Mouse (Mus musculus): ENCODE measurements around the gene Fos. TPM values are rescaled to one million over a fixed set of nuclear protein-coding genes. Genes with fewer than 3 reads are reported as not detected.

The Fos gene
- polyA plus RNA-seq, 1 experiment from 2014 or later, result 3.8 TPM

DNA sequence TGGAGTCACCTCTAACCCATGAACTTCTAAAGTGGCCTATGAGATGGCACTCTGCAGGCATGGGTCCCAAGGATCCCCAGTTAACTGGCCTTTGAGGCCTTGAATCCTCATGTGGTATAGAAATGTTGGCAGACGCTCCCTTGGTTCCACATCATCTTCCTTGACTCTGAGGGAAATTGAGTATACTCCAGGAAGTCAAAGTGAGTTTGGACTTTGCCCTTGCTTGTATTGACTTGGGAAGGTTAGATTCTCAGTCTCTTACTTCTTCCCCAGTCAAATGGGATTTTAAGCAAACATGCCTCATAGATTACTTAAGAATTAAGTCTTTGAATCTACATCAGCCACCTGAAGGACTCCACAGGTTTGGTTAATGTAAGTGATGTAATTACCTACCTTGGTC lies 24.2 kb upstream of the Fos start:
- DNase-seq (no peak), ATAC-seq (ENCODE audit: insufficient read depth) (no peak)
- H3K27ac ChIP-seq (ENCODE audit: low read depth), result no peak overlapping the region
- no peak overlapping the region for H3K4me3 ChIP-seq (ENCODE audit: low read depth, low read length)
- H3K27me3 ChIP-seq (ENCODE audit: insufficient read depth, low read length), result no peaks in the 10 kb centered on the region
- peaks cover 13% of the 10 kb centered on the region for H3K4me1 ChIP-seq (ENCODE audit: insufficient read depth)
- 89% methylated on average over 1 of the region's 1 CpGs for WGBS
- H3K4me2 ChIP-seq, result no peak overlapping the region
- TF ChIP-seq CTCF (IDR thresholded peaks at IDR 0.05; ENCODE audit: low read depth), result no peak
- H3K36me3 ChIP-seq (ENCODE audit: insufficient read depth), result no peaks in the 10 kb centered on the region
- H3K9me3 ChIP-seq (ENCODE audit: low read depth, low read length), result no peaks in the 10 kb centered on the region
- no peak overlapping the region for H3K9ac ChIP-seq

DNA sequence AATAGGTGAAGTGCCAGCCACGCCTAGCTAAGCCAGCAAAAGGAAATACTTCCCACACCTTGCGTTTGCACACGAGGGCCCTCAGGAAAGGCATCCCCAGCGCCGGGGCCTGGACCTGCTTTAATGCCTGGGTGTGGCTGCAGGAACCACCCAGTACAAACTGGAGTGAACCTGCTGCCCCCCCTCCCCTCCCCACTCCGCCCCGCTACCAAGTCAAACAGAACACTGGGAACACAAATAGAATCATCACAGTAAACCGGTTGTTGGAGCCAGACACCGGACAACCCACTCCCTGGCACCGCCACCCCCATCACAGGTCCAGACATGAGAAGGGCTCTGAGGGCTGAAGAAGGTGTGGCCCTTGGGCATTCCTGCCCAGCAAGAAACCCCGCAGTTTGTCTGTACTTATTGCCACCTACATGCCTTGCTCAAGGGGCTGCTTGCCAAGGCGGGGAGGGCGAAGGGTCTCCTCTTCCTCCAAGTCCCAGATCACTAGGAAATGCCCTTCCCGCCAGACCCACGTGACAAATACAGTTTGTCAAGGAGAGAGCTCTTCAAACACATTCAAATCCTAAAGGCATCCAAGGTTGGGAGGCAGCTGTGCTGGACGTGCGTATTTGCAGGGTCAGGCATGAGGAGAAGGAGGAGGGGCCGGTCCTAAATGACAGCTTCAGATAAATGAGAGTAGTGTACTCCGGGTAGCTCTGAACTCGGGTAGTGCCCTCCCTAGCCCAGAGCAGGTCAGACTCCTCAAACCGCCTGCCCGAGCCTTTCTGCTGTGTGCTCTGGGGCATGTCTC lies 21.8 kb upstream of the Fos start:
- H3K9ac ChIP-seq, result peak overlapping the region; percentile 4; the same call in 1 of the 2 replicates
- no peak for TF ChIP-seq CTCF (IDR thresholded peaks at IDR 0.05; ENCODE audit: low read depth)
- ATAC-seq (ENCODE audit: insufficient read depth), result no peak
- peak; percentile 67 for DNase-seq
- H3K36me3 ChIP-seq (ENCODE audit: insufficient read depth), result no peaks in the 10 kb centered on the region
- H3K27ac ChIP-seq (ENCODE audit: low read depth), result peak overlapping the region; percentile 81
- H3K4me2 ChIP-seq, result peak overlapping the region; percentile 48
- no peaks in the 10 kb centered on the region for H3K27me3 ChIP-seq (ENCODE audit: insufficient read depth, low read length)
- WGBS, result 22% methylated on average over 22 of the region's 22 CpGs
- H3K4me3 ChIP-seq (ENCODE audit: low read depth, low read length), result no peak overlapping the region
- no peaks in the 10 kb centered on the region for H3K9me3 ChIP-seq (ENCODE audit: low read depth, low read length)
- H3K4me1 ChIP-seq (ENCODE audit: insufficient read depth), result peaks cover 16% of the 10 kb centered on the region

DNA sequence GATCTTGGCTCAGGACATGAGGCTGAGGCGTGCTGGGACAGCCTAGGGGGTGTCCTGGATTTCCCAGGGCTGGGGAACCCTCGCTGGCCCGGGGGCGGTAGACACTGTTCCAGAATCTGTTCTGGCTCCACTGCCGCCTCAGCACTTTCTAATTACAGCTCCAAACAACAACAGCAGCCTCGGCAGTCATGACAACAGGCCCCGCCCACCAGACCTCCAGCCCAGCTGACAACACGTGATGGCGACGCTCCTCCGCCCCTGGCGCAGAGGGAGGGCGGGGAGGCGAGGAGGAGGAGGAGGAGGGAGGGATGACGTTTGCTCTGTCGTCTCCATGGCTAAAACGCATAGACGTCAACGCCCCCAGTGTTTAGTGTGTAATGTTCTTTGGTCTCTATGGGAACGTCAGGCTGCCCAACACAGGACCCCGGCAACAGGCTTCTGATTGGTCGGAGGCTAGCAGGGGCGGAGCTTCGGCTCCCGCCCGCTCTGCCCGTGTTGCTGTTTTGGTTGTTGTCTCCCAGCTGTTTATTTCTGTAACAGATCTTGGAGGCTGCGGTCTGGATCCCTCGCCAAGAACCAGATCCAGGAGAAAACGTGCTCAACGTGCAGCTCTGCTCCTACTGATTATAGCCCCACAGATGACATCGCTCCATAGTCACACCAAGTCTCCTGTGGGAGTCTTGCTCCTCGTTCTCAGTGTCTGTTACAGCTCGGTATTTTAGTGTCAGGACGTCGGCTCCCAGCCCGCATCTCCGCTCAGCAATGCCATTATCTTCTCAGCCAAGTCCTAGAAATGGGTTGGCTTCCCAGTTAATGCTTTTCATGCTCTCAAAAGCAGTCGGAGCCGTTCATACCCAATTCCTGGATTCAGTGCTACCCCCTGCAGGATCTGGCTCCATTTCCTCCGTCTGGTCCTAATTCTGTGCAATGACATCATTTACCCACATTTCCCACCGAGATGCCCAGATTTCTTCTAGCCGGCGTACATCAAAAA lies 18.3 kb upstream of the Fos start:
- DNase-seq, result peak; percentile 99
- Histone ChIP-seq H3K36me3 (ENCODE audit: insufficient read depth) (no peaks in the 10 kb centered on the region), H3K4me2 (peak overlapping the region; percentile 86), H3K27ac (ENCODE audit: low read depth) (peak overlapping the region; percentile 97), H3K4me3 (ENCODE audit: low read depth, low read length) (peak overlapping the region; percentile 43), H3K9me3 (ENCODE audit: low read depth, low read length) (no peaks in the 10 kb centered on the region), H3K9ac (peak overlapping the region; percentile 63), H3K4me1 (ENCODE audit: insufficient read depth) (peaks cover 21% of the 10 kb centered on the region), H3K27me3 (ENCODE audit: insufficient read depth, low read length) (no peaks in the 10 kb centered on the region)
- peak; percentile 98 for ATAC-seq (ENCODE audit: insufficient read depth)
- under 1% methylated on average over 42 of the region's 44 CpGs for WGBS
- TF ChIP-seq CTCF (IDR thresholded peaks at IDR 0.05; ENCODE audit: low read depth), result peak; percentile 40; the same call in 1 of the 2 replicates

- TF ChIP-seq CTCF (IDR thresholded peaks at IDR 0.05; ENCODE audit: low read depth), result no peak
- Histone ChIP-seq H3K4me1 (ENCODE audit: insufficient read depth) (peaks cover 21% of the 10 kb centered on the region), H3K9me3 (ENCODE audit: low read depth, low read length) (no peaks in the 10 kb centered on the region), H3K4me3 (ENCODE audit: low read depth, low read length) (no peak overlapping the region), H3K36me3 (ENCODE audit: insufficient read depth) (no peaks in the 10 kb centered on the region), H3K27ac (ENCODE audit: low read depth) (peak overlapping the region; percentile 97), H3K27me3 (ENCODE audit: insufficient read depth, low read length) (no peaks in the 10 kb centered on the region), H3K9ac (no peak overlapping the region), H3K4me2 (peak overlapping the region; percentile 86)
- DNase-seq (no peak), ATAC-seq (ENCODE audit: insufficient read depth) (no peak)
- WGBS, result 55% methylated on average over 4 of the region's 4 CpGs
These were observed 17.4 kb upstream of the Fos start for GRCm38 (mm10) chr12:85456276-85456675.

DNA sequence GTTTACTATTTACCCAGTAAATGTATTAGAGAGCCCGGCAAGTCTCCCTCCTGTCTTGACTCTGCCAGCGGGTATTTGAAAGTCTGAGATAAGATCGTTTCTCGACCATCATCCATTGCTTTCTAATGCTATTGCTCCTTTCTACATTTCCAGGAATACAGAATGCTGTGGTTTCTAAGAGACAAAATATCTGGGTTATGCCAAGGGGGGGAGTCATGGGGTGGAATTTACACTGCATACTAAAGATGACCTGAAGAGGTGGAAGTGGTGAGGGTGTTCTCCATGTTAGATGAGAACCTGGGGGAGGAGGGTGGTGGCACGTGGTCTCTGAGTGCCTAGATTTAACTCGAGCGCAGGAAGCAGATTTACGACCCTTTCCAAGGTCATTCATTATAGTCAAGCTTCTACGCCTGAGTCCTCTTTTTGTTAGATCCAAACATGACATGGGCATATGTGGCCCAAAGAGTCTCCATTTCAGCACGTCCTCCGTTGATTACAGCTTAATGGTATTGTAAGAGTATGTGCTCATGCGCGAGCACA lies 16.7 kb upstream of the Fos start:
- no peak for TF ChIP-seq CTCF (IDR thresholded peaks at IDR 0.05; ENCODE audit: low read depth)
- Histone ChIP-seq H3K4me1 (ENCODE audit: insufficient read depth) (peaks cover 22% of the 10 kb centered on the region), H3K9ac (no peak overlapping the region), H3K27me3 (ENCODE audit: insufficient read depth, low read length) (no peaks in the 10 kb centered on the region), H3K27ac (ENCODE audit: low read depth) (no peak overlapping the region), H3K4me3 (ENCODE audit: low read depth, low read length) (no peak overlapping the region), H3K9me3 (ENCODE audit: low read depth, low read length) (no peaks in the 10 kb centered on the region), H3K4me2 (no peak overlapping the region), H3K36me3 (ENCODE audit: insufficient read depth) (no peaks in the 10 kb centered on the region)
- 49% methylated on average over 13 of the region's 13 CpGs for WGBS
- ATAC-seq (ENCODE audit: insufficient read depth) (no peak), DNase-seq (no peak)

DNA sequence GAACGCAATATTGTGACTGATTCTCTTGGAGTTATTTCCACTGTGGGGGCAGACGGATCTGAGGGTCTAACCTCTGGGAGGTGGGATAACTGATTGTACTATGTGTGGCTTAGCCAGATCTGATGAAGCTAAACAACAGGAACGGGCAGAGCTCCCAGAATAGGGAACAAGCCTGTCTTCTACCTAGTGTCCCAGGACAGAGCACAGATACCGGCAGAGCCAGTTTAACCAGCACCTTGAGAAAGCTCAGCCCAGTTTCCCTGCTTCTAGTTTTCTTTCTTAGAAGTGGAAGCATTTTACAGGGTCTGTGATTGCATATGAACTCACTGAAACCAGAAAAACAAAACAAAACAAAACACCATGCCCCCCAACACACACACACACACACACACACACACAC lies 13.9 kb upstream of the Fos start:
- ATAC-seq (ENCODE audit: insufficient read depth) (no peak), DNase-seq (no peak)
- no peak for TF ChIP-seq CTCF (IDR thresholded peaks at IDR 0.05; ENCODE audit: low read depth)
- Histone ChIP-seq H3K4me1 (ENCODE audit: insufficient read depth) (peaks cover 13% of the 10 kb centered on the region), H3K36me3 (ENCODE audit: insufficient read depth) (no peaks in the 10 kb centered on the region), H3K4me2 (no peak overlapping the region), H3K9me3 (ENCODE audit: low read depth, low read length) (no peaks in the 10 kb centered on the region), H3K4me3 (ENCODE audit: low read depth, low read length) (no peak overlapping the region), H3K27me3 (ENCODE audit: insufficient read depth, low read length) (no peaks in the 10 kb centered on the region), H3K9ac (no peak overlapping the region), H3K27ac (ENCODE audit: low read depth) (no peak overlapping the region)
- 49% methylated on average over 4 of the region's 4 CpGs for WGBS
